Mouse (Mus musculus): ENCODE measurements at regions not wholly inside any gene's neighbourhood (a gene's known extent, or its start where the extent isn't known, plus 50 kb on each side); places are given as distances from the start of the nearest gene placed in this dataset.

- H3K27ac ChIP-seq (ENCODE audit: low read depth, low read length) = no peak overlapping the region
- no peak for ATAC-seq (ENCODE audit: low read depth)
- H3K4me1 ChIP-seq (ENCODE audit: control insufficient read depth, insufficient read depth, low read length) = no peaks in the 10 kb centered on the region
- no peaks in the 10 kb centered on the region for H3K36me3 ChIP-seq (ENCODE audit: control insufficient read depth, insufficient read depth, low read length)
- no peak overlapping the region for H3K4me2 ChIP-seq (ENCODE audit: low read depth, low read length)
- no peaks in the 10 kb centered on the region for H3K27me3 ChIP-seq (ENCODE audit: control insufficient read depth, insufficient read depth, low read length)
- H3K9me3 ChIP-seq (ENCODE audit: control insufficient read depth, low read length) = no peaks in the 10 kb centered on the region
- H3K9ac ChIP-seq (replicated peaks; ENCODE audit: low read depth, low read length) = no peak overlapping the region
- H3K4me3 ChIP-seq (ENCODE audit: low read depth, low read length) = no peak overlapping the region
- WGBS = 77% methylated on average over 2 of the region's 2 CpGs
These were observed 145.6 kb upstream of the Nfe2l3 start for GRCm38 (mm10) chr6:51286836-51287235.

GRCm38 (mm10) chr6:51287383-51287782 lies 145.1 kb upstream of the Nfe2l3 start:
- 55% methylated on average over 2 of the region's 2 CpGs for WGBS
- Histone ChIP-seq H3K9ac (replicated peaks; ENCODE audit: low read depth, low read length) (no peak overlapping the region), H3K36me3 (ENCODE audit: control insufficient read depth, insufficient read depth, low read length) (no peaks in the 10 kb centered on the region), H3K9me3 (ENCODE audit: control insufficient read depth, low read length) (no peaks in the 10 kb centered on the region), H3K27ac (ENCODE audit: low read depth, low read length) (no peak overlapping the region), H3K4me1 (ENCODE audit: control insufficient read depth, insufficient read depth, low read length) (no peaks in the 10 kb centered on the region), H3K4me2 (ENCODE audit: low read depth, low read length) (no peak overlapping the region), H3K4me3 (ENCODE audit: low read depth, low read length) (no peak overlapping the region), H3K27me3 (ENCODE audit: control insufficient read depth, insufficient read depth, low read length) (no peaks in the 10 kb centered on the region)
- no peak for ATAC-seq (ENCODE audit: low read depth)

DNA sequence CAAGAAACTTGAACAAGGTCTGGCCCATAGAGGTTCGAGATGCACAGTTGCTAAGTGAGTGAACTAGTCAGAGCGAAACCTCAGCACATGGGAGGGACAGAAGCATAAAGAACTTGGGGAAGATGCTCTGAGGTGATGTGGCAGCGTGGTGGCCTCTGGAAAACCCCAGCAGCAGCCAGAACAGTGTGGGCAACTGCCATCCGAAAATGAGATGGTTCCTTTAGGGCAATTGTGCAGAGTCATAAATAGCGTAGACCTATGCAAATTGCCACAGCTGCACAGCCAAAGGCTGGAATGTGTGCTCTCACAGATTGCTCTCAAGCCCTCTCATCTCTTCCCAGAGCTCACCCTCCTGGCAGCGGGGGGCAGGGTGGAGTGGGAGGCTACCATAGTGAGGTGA lies 144.7 kb upstream of the Nfe2l3 start:
- ATAC-seq (ENCODE audit: low read depth) = no peak

DNA sequence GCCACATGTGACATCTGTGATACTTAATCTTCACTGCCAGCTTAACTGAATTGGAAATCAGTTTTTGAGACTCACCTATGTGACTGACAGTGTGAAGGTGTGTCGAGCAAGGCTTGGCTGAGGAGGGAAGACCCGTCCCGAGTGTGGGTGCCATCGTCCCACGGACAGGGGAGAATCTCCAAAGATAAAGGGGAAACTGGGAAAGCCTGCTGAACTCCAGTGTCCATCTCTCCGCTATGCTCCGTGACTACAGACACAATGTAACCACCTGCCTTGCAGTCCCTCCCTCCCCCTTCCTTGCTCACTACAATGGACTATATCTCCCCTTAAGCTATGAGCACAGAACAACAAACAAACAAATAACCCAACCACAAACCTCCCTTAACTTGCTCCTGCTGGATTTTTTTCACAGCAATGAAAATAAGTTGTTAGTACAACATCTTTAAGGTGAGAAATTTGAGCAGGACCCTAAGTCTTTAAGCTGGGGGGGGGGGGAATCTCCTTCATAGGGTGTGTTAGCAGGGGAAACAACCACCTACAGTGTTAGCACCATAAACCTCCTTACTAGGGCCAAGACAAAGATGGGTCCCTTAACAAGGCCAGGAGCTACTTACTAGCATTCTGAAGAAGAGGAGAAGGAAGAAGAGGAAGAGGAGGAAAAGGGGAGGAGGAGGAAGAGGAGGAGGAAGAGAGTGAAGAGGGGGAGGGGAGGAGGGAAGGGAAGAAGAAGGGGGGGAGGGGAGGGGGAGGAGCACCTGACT lies 144.0 kb upstream of the Nfe2l3 start:
- Histone ChIP-seq H3K27me3 (ENCODE audit: control insufficient read depth, insufficient read depth, low read length) (no peaks in the 10 kb centered on the region), H3K4me3 (ENCODE audit: low read depth, low read length) (no peak overlapping the region), H3K27ac (ENCODE audit: low read depth, low read length) (no peak overlapping the region), H3K4me2 (ENCODE audit: low read depth, low read length) (no peak overlapping the region), H3K4me1 (ENCODE audit: control insufficient read depth, insufficient read depth, low read length) (no peaks in the 10 kb centered on the region), H3K9me3 (ENCODE audit: control insufficient read depth, low read length) (no peaks in the 10 kb centered on the region), H3K9ac (replicated peaks; ENCODE audit: low read depth, low read length) (no peak overlapping the region), H3K36me3 (ENCODE audit: control insufficient read depth, insufficient read depth, low read length) (no peaks in the 10 kb centered on the region)
- WGBS = 66% methylated on average over 7 of the region's 7 CpGs
- no peak for ATAC-seq (ENCODE audit: low read depth)

More for the DNA sequence above, 144.7 kb upstream of the Nfe2l3 start:
- no peaks in the 10 kb centered on the region for H3K27me3 ChIP-seq (ENCODE audit: control insufficient read depth, insufficient read depth, low read length)
- H3K9me3 ChIP-seq (ENCODE audit: control insufficient read depth, low read length) = no peaks in the 10 kb centered on the region
- H3K36me3 ChIP-seq (ENCODE audit: control insufficient read depth, insufficient read depth, low read length) = no peaks in the 10 kb centered on the region
- H3K27ac ChIP-seq (ENCODE audit: low read depth, low read length) = no peak overlapping the region
- WGBS = 32% methylated on average over 6 of the region's 6 CpGs
- no peak overlapping the region for H3K4me3 ChIP-seq (ENCODE audit: low read depth, low read length)
- no peak overlapping the region for H3K9ac ChIP-seq (replicated peaks; ENCODE audit: low read depth, low read length)
- H3K4me2 ChIP-seq (ENCODE audit: low read depth, low read length) = no peak overlapping the region
- H3K4me1 ChIP-seq (ENCODE audit: control insufficient read depth, insufficient read depth, low read length) = no peaks in the 10 kb centered on the region

DNA sequence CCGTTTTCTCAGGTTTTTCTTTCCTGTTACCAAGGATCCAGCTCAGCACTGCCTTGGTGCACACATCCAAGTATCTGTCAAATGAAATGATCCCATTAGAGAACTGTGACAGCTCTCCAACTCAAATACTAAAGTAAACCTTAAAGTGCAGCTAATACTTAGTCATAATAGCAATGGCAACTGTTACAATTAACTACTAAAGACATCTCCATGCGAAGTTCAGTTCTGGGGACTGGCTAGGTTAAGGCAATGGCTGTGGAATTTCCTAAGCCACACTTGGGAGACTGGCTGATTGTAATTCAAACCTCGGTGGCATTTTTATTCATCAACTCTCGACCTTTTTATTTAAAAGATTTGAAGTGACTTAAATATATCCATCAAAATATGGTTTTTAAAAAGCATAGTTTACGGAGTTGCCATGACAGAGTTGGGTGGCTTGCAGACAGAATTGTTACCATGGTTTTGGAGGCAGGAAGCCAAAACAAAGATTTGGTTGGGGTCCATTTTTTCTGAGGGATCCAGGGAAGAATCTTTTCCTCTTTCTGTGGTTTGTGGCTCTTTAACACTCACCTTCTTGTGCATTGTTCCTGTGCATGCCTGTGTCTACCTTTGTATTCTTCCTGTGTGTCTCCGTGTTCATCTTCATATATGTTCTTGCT lies 143.3 kb upstream of the Nfe2l3 start:
- Histone ChIP-seq H3K4me2 (ENCODE audit: low read depth, low read length) (no peak overlapping the region), H3K27ac (ENCODE audit: low read depth, low read length) (no peak overlapping the region), H3K9me3 (ENCODE audit: control insufficient read depth, low read length) (no peaks in the 10 kb centered on the region), H3K4me3 (ENCODE audit: low read depth, low read length) (no peak overlapping the region), H3K36me3 (ENCODE audit: control insufficient read depth, insufficient read depth, low read length) (no peaks in the 10 kb centered on the region), H3K4me1 (ENCODE audit: control insufficient read depth, insufficient read depth, low read length) (no peaks in the 10 kb centered on the region), H3K9ac (replicated peaks; ENCODE audit: low read depth, low read length) (no peak overlapping the region), H3K27me3 (ENCODE audit: control insufficient read depth, insufficient read depth, low read length) (no peaks in the 10 kb centered on the region)
- 78% methylated on average over 6 of the region's 6 CpGs for WGBS
- no peak for ATAC-seq (ENCODE audit: low read depth)

DNA sequence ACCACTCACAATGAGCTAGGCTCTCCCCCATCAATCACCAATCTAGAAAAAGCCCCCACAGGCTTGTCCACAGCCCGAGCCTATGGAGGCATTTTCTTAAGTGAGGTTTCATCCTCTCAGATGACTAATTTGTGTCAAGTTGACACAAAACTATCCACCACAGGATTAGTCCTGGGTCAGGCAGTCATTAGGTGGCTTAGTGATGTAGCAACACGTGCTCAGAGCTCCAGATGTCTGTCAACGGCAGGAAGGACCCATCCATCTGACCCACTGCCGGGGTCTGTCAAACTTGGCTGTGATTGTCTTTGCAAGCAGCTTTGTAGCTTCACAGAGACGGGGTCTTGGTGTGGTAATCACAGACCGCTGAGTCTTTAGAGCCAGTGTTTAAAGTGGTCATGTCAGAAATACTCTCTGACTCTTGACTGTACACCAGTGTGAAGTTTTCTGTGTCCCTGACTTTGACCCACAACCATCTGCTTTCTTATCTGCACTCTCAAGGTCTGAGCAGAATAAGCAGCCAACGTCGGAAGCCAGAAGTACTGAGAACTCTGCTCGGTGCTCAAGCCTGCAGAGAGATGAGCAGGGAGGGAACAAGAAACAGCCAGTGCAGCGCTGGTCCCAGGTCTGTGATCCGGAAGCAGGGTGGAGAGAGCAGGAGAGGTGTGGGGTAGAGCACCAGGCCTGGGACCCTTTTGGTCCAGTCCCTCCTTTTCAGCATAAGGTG lies 131.6 kb upstream of the Nfe2l3 start:
- Histone ChIP-seq H3K36me3 (ENCODE audit: control insufficient read depth, insufficient read depth, low read length) (no peaks in the 10 kb centered on the region), H3K4me2 (ENCODE audit: low read depth, low read length) (no peak overlapping the region), H3K9ac (replicated peaks; ENCODE audit: low read depth, low read length) (no peak overlapping the region), H3K27me3 (ENCODE audit: control insufficient read depth, insufficient read depth, low read length) (no peaks in the 10 kb centered on the region), H3K4me1 (ENCODE audit: control insufficient read depth, insufficient read depth, low read length) (no peaks in the 10 kb centered on the region), H3K27ac (ENCODE audit: low read depth, low read length) (no peak overlapping the region), H3K9me3 (ENCODE audit: control insufficient read depth, low read length) (no peaks in the 10 kb centered on the region), H3K4me3 (ENCODE audit: low read depth, low read length) (no peak overlapping the region)
- WGBS = 81% methylated on average over 11 of the region's 11 CpGs
- no peak for ATAC-seq (ENCODE audit: low read depth)

- no peaks in the 10 kb centered on the region for H3K27me3 ChIP-seq (ENCODE audit: control insufficient read depth, insufficient read depth, low read length)
- ATAC-seq (ENCODE audit: low read depth) = no peak
- H3K4me2 ChIP-seq (ENCODE audit: low read depth, low read length) = no peak overlapping the region
- no peaks in the 10 kb centered on the region for H3K36me3 ChIP-seq (ENCODE audit: control insufficient read depth, insufficient read depth, low read length)
- H3K9me3 ChIP-seq (ENCODE audit: control insufficient read depth, low read length) = no peaks in the 10 kb centered on the region
- WGBS = 94% methylated on average over 4 of the region's 4 CpGs
- H3K27ac ChIP-seq (ENCODE audit: low read depth, low read length) = no peak overlapping the region
- no peaks in the 10 kb centered on the region for H3K4me1 ChIP-seq (ENCODE audit: control insufficient read depth, insufficient read depth, low read length)
- H3K4me3 ChIP-seq (ENCODE audit: low read depth, low read length) = no peak overlapping the region
- H3K9ac ChIP-seq (replicated peaks; ENCODE audit: low read depth, low read length) = no peak overlapping the region
These were observed 130.6 kb upstream of the Nfe2l3 start for GRCm38 (mm10) chr6:51301831-51302230.

DNA sequence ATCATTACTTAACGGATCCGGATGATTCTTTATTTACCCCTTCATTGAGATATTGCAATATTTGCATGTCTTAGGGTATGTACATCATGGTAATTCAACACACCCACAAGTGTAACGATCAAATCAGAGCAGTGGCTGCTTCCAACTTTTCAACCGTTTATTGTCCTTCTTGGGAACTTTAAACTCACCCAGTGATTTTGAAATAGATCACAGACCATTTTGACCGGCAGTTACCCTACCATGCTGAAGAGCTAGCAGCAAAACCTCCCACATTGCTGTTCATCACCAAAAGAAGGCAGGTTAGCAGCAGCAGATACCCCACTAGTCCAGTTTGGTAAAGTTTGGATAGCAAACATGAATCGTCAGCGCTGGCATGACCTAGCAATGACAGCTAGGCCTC lies 130.2 kb upstream of the Nfe2l3 start:
- H3K4me2 ChIP-seq (ENCODE audit: low read depth, low read length) = no peak overlapping the region
- no peaks in the 10 kb centered on the region for H3K36me3 ChIP-seq (ENCODE audit: control insufficient read depth, insufficient read depth, low read length)
- no peaks in the 10 kb centered on the region for H3K4me1 ChIP-seq (ENCODE audit: control insufficient read depth, insufficient read depth, low read length)
- H3K9ac ChIP-seq (replicated peaks; ENCODE audit: low read depth, low read length) = no peak overlapping the region
- no peaks in the 10 kb centered on the region for H3K27me3 ChIP-seq (ENCODE audit: control insufficient read depth, insufficient read depth, low read length)
- WGBS = 95% methylated on average over 7 of the region's 7 CpGs
- ATAC-seq (ENCODE audit: low read depth) = no peak
- H3K27ac ChIP-seq (ENCODE audit: low read depth, low read length) = no peak overlapping the region
- H3K9me3 ChIP-seq (ENCODE audit: control insufficient read depth, low read length) = no peaks in the 10 kb centered on the region
- H3K4me3 ChIP-seq (ENCODE audit: low read depth, low read length) = no peak overlapping the region

DNA sequence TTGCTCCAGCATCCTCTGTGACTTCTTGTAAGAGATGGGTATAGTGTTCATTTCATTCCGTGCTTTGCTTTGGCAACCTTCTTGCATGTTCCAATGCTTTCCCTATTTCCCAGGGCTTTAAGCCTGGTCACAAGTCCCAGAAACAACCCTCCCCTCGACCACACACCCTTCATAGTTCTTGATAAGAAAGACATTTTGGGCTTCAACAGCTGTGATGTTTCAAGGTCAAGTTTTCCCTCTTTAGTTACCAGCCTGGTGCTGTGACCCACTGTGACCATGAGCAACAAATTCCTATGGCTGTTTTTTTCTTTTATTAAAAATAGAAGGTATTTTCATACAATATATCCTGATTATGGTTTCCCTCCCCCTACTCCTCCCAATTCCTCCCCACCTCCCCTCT lies 114.1 kb upstream of the Nfe2l3 start:
- H3K4me2 ChIP-seq (ENCODE audit: low read depth, low read length) = no peak overlapping the region

More for the DNA sequence above, 114.1 kb upstream of the Nfe2l3 start:
- no peak overlapping the region for H3K27ac ChIP-seq (ENCODE audit: low read depth, low read length)
- no peak overlapping the region for H3K9ac ChIP-seq (replicated peaks; ENCODE audit: low read depth, low read length)
- no peaks in the 10 kb centered on the region for H3K36me3 ChIP-seq (ENCODE audit: control insufficient read depth, insufficient read depth, low read length)
- 72% methylated on average over 2 of the region's 2 CpGs for WGBS
- H3K9me3 ChIP-seq (ENCODE audit: control insufficient read depth, low read length) = no peaks in the 10 kb centered on the region
- no peaks in the 10 kb centered on the region for H3K27me3 ChIP-seq (ENCODE audit: control insufficient read depth, insufficient read depth, low read length)
- no peak overlapping the region for H3K4me3 ChIP-seq (ENCODE audit: low read depth, low read length)
- H3K4me1 ChIP-seq (ENCODE audit: control insufficient read depth, insufficient read depth, low read length) = no peaks in the 10 kb centered on the region
- ATAC-seq (ENCODE audit: low read depth) = no peak
